Mouse (Mus musculus) G1E-ER4 (cell line): ENCODE data around the gene Lag3. TPM values are rescaled to one million over a fixed set of nuclear protein-coding genes. Genes with fewer than 3 reads are reported as not detected.

Source experiments
- GATA1 ChIP-seq: IDR thresholded peaks from one replicate; pipeline ENCODE4 v1.8.0; 2012; ENCODE audit warnings: low read length, inconsistent platforms
- polyA plus RNA-seq: library from polyadenylated mRNA; stranded (reverse); fragments of >175 nt; gene quantifications from 2 replicates; pipeline ENCODE4 v1.2.3, GENCODE M21; 2012

Gene Lag3
- not detected in 2 replicates for polyA plus RNA-seq

DNA sequence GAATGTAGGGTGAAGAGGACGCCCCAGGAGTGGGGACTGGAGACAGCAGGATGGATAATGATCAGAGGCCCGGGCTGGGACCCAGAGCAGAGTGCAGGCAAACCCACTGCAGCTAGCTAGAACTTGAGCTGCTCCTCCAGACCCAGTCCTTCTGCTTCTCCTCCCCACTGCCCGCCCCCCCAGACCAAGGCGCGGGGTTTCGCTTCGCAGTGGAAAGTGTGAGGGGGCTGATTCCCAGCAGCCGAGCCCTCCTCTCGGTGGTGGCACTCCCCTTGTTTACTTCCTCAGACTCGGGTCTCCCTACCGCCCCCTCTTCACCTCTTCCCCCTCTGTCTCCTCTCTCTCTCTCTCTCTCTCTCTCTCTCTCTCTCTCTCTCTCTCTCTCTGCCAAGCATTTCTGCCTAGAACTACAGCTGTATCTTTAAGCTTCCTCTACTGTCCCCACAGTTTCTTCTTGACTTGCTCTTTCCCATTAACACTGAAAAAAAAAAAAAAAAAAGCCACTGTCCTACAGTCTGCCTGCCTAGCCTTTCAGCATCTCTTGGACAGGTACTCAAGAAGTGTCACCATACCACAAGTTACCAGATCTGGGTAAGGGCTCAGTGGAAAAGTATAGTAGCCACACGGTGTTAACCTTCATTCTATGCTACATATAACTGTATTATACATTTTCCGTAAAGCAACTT, at the start of gene Lag3:
Gene Lag3 (minus strand): TSS at position 173 of the 686 bp plus-strand sequence.
- no peak for TF ChIP-seq GATA1

DNA sequence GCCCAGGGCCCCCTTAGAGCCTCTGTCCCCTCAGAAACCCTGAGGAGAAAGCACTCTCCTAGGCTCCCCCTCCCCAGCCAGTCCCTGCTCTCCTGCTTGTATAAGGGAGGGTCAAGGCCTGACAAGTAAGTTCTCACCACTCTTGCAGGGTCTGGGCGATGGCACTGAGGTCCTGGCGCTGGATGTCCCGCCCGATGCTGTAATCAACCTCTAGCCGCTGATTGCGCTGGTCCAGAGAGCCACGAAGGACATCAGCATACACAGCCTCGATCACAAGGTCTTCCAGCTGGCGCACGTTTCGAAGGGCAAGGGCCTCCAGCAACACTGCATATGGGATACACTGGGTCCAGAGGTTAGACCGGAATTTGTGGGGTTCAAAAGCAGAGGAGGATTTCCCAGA, 49.5 kb upstream of the Lag3 start:
- no peak for TF ChIP-seq GATA1

DNA sequence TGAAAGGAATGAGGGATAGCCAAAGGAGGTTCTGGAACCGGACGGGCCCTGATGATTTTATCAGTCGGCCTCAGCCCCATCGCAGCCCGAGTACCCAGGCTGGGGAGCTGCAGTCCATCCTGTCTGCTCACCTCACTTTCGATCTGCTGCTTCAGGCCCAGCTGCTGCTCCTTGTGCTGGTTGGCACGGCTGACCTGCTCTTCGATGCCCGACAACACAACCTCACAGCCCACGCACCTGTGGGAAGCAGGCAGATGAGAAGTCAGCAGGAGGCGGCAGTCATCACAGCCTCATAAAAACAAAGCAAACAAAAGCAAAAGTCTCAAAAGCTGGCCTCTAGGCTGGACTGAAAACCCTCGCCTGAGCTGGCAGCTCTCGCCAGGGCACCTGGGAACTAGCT, 48.5 kb upstream of the Lag3 start:
- TF ChIP-seq GATA1 = no peak

DNA sequence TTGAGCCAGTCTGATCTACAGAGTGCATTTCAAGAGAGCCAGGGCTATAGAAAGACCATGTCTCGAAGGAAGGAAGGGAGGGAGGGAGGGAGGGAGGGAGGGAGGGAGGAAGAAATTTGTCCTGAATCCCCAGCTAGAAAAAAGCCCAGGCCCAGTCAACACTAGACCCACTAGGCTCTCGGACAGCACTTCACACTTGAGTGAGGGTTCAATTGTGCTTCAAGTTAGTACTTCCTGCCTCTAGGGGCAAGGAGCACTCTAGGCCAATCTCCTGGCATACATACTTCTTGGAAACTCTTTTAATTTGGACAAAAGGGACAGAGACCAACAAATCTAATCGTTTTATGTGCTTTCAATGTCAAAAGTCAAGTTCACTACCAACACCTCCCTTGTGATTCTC, 46.6 kb upstream of the Lag3 start:
- no peak for TF ChIP-seq GATA1

DNA sequence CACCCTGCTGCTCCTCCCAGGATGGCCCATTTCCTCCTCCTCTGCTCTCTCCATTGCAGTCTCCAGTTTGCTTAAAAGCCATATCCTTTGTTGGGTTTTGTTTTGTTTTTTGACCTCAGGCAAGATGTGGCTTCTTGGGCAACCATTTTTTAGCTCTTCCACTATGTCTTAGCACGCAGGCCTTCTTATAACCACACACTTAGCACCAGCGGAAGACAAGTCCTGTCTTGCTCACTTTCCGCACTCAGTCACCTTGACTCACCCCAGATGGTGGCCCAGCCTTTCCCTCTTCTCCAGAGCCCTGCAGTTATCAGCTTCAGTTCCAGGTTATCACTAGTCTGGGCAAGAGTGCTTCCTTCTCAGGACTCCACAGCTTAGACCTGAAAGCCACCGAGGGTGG, 43.7 kb upstream of the Lag3 start:
- no peak for TF ChIP-seq GATA1

DNA sequence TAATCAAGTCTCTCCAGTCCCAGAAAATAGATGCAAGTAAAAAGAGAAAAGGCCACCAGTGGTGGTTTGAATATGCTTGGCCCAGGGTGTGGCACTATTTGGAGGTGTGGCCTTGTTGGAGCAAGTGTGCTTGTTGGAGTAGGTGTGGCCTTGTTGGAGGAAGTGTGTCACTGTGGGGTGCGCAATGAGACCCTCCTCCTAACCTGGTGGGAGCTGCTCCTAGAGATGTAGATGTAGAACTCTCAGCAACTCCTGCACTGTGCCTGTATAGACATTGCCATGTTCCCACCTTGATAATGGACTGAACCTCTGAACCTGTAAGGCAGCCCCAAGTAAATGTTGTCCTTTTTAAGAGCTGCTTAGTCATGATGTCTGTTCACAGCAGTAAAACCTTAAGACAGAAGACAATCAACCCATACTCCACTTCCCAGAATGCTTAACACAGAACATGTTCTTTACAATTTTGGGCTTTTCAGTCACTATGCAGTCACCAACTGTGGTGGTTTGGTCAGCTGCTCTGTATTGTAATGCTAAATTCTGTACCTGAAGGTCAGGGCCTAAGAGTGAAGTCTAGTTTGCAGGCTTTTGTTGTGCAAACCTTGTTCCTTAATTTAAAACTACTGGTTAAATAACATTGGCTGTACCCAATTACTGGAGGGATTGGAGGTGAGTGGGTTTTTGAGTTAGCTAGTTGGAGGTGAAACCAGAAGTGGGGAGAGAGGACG, 42.6 kb upstream of the Lag3 start:
- TF ChIP-seq GATA1 = no peak

DNA sequence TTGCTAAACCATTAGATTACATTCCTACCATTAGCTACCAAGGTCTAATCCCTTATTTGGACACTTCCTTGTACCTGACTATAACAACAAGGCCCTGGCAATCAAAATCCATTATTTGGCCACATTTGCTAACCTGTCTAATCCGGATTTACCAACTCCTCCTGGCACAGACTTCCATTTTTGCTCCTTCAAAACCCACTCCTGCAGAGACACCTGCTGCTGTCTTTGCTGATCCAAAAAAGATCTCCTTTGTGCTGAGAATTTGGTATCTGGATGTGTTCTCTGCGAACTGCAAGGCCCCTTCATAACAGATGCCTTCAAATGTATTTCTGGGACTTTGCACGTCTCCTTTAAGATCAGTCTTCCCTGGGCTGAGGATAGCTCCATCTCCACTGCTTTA, 32.0 kb upstream of the Lag3 start:
- no peak for TF ChIP-seq GATA1

DNA sequence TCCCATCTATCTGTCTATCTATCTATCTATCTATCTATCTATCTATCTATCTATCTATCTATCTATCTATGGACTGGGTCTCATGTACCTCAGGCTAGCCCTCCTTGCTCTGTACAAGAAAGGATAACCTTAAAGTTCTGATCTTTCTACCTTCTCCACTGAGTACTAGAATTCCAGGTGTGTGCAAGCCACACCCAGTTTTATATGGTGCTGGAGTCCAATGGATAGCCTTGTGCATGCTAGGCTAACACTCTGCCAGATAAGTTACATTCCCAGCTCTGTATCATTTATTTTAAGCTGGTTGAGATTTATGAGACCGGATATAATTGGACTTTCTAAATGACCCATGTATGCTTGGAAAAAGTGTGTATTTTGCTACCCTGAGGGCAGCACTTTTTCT, 30.2 kb upstream of the Lag3 start:
- TF ChIP-seq GATA1 = no peak

DNA sequence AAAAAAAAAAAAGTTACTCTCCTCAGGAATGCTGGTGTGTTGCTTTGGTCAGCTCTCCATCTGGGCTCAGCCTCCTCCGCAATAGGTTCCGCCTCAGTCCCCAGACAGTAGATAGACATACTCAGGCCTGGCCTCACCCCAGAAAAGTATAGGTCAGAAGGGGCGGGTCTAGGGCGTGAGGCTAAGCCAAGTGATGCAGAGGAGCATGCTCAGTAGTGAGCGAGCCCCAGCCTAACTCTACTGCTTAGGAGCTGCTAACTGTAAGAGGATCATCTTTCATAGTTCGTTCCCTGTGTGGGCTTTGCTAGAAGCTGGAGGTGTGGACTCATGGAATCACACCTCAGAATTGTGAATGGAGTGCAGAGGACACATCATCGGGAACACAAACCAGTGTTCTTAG, 27.0 kb upstream of the Lag3 start:
- TF ChIP-seq GATA1 = no peak

DNA sequence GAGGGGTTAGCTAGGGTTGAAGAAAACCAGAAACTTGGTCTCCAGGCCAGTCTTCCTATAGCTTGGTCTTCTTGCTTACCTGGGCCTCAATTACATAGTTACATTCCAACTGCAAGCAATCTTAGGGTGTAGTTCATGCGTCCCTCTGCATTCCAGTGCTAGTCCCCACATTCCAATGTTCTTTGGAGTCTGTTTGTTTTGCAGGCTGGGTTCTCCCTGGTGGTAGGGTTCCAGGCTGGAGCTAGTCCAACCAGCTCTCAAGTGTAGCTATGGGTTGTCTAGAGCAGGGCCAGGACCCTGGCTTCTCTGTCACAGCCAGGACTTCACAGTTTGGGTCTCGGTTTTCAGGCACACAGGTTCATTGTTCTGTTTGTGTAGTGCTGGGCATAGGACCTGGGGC, 26.0 kb upstream of the Lag3 start:
- TF ChIP-seq GATA1 = no peak

DNA sequence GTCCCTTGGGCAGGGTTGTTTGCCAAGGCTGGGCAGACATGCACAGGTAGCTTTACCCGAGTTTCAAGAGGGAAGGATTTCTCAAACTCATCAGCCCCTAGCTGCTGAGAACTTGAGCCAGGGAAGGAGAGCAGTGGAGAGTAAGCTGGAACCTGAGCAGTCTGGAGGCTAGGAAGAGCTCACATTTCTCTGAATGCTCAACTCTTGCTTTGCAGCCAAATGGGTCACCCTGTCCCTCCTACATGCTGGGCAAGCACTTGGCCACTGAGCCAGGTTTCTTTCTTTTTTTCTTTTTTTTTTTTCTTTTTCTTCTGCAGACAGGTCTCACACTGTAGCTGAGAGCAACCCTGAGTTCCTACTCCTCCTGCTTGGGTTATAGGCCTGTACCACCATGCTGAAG, 25.2 kb upstream of the Lag3 start:
- no peak for TF ChIP-seq GATA1

DNA sequence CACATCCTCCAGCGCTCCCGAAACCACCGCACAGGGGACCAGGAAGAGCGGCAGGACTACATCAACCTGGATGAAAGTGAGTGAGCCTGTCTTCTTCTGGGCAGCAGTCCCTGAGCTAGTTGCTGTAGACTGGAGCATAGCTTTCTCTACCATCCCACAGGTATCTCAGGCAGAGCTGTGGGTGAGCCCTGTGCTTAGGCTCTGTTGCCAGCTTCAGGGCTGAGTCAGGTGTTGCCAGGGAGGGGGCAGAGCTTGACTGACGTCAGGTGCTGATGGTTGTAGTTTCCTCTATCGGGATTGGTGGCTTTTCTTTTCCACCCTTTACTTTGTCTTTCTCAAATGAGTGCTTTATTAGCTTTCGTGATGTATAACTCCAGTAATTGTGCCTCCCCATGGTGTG, 23.2 kb upstream of the Lag3 start:
- TF ChIP-seq GATA1 = no peak

DNA sequence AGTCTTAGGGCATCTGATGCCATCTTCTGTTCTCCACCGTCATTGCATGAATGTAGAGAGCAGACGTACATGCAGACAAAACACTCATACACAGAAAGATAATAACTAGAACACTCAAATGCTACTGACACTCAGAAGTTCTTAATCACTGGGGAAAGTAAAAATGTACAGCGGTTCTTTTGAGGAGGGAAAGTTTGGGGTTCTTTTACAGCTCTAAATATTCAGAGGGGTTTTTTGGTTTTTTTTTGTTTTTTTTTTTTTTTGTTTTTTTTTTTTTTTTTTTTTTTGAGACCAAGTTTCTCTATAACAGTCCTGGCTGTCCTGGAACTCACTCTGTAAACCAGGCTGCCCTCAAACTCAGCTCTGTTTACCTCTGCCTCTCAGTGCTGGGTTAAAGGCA, 21.6 kb upstream of the Lag3 start:
- TF ChIP-seq GATA1 = no peak

DNA sequence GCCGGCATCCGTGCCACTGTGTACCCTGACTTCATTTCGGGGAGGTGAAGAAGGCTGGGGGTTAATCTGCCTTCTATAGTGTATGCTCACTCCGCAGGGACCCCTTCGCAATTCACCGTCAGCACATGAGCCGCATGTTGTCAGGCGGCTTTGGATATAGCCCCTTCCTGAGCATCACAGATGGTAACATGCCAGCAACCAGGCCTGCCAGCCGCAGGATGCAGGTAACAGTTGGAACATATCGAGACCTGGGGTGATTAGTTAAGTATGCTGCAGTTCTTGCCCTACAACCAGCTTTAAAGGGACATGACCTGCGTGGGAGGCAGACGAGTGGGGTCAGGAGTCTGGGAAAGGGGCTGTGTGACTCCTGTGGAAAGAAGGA, 20.8 kb upstream of the Lag3 start:
- no peak for TF ChIP-seq GATA1

DNA sequence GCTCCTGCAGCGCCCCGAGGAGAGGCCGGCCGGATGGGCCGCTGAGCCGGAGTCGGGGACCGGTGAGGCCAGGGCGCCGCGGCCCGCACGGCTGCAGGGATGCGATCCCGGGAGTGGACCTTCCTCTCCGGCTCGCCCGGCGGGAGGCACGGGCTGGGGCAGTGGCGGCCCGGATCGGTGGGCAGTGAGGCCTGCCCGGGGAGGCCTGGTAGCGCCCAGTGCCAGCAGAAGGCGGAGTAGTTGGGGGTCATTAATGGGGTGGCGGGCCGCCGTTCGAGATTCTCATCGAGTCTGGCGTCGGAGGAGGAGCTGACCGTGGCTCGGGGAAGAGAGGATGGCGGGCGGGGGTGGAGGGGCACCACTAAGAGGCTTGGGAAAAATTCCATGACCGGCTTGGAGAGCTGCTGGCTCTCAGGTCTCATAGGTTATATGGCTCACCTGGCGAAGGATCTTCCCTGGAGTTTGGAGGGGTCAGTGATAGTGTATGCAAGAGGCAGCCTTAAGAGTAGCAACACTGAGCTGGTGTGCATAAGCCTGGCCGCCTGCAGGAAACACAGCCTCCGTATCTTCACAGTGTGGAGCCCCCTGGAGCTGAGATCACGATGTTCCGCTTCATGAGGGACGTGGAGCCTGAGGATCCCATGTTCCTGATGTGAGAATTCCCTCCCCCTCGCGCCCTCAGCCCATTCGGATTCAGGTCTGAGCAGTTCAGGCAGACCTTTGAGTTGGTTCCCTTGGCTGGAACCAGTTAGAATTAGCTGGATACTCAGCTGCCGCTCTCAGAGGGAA, 20.2 kb upstream of the Lag3 start:
- no peak for TF ChIP-seq GATA1

DNA sequence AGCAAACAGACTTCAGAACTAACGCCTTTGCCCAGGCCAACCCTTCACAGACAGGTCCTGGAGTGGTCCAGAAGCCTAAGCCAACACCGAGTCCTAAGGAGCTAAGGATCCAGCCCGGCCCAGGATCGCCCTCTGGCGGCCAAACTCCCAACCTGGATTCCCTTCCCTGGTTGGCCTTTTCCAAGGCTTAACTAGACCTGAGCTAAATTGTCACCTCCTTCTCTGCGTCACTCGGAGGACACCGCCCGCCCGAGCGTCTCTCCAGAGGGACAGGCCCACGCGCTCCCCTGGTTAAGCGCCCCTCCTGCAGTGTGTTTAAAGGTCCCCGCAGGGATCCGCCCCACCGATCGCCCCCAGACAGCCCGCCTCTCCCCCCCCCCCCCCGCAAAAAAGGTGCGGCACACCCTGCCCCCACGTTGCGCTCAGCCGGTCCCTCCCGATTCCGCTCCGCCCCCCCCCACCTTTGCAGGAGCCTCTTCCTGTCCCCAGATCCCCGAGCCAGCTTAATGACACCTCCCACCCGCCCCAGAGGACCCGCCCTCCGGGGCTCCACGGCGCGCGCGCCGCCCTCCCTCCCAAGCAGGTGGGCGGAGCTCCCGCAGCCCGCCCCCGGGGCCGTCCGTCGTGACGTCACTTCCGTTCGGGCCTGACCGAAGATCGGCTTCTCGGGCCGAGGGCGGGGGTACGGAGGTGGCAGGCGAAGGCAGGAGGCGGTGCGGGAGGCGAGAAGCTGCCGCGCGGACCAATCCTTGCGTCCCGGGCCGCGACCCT, 19.4 kb upstream of the Lag3 start, which contains the start of gene Mlf2:
Gene Mlf2 (plus strand): TSS at position 633 of the 771 bp plus-strand sequence.
- no peak for TF ChIP-seq GATA1
